Mouse (Mus musculus) mouse embryonic stem cell (cell line): Measurements from ENCODE around the gene Ino80.

Experiments used
- in situ Hi-C, 2 experiments: fragments of 300-500 bp; cut with MboI; formaldehyde crosslinking; loops; 1 replicate in 1 of 2; 3 replicates in 1 of 2; pipeline ENCODE4 v1.14.3; 2019 to 2020; ENCODE audit warnings: low sequenced_read_pairs in 2 of 2, low pct_unique_long_range_greater_than_20kb in 1 of 2, mixed read lengths in 1 of 2; ENCODE audit not compliant: unreplicated experiment in 1 of 2

Gene Ino80

DNA sequence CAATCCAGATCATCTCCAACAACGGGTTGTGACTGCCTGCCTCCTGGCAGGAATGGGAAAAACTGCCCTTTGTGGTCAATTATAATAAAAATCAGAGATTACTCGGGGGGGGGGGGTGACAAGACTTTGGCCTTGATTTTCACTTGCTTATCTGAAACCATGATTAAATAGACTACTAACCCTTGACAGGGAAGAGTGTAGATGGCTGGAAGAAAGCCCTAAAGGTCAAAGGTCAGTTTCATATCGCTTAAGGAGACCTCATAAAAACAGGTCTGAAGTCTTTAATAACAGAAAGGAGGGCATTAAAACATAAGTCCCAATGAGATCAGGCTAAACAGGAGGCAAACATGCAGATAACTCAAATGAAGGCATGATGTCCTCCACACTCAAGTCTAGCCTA lies 110.1 kb downstream of the Ino80 start:
- in situ Hi-C loops = no loop called here

DNA sequence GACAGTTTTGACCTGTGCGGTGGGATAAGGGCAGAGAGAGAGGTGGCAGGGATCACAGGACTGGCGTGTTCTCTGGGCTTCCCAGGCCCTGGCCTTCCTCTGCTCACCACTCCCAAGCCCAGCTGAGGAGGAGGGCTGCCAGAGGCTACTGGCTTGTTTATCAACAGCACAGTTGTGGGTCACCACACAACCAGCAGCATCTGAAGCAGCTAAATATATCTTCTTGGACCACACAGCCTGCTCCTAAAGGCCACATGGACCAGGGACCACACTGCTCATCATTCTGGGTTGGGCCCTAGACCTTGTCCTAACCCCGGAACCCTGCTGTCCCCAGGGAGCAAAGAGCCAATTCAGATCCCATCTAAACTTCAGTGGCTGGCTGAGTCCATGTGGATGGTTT lies 112.5 kb downstream of the Ino80 start:
- in situ Hi-C loops = no loop called here

DNA sequence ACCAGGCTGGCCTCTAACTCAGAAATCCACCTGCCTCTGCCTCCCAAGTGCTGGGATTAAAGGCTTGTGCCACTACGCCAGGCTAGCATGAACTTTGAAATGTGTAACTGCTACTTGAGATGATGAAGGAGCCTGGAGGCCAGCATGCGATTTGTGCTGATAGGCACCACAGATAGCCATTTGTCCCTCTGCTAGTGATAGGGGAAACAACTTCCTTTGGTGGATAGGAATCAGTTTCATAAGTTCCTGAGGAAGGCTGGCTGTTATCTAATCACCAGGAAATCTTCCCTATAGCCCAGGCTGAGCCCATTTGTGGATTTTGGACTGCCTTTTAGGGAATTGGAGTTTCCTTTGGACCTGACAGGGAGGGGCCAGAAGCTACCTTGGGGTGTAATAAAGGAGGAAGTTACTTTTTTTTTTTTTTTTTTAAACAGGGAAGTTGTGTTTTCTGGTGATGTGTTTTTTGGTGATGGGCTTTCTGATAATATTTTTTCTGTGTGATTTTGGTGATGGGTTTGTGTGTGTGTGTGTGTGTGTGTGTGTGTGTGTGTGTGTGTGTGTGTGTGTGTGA lies 117.7 kb downstream of the Ino80 start:
- in situ Hi-C loops = no loop called here

DNA sequence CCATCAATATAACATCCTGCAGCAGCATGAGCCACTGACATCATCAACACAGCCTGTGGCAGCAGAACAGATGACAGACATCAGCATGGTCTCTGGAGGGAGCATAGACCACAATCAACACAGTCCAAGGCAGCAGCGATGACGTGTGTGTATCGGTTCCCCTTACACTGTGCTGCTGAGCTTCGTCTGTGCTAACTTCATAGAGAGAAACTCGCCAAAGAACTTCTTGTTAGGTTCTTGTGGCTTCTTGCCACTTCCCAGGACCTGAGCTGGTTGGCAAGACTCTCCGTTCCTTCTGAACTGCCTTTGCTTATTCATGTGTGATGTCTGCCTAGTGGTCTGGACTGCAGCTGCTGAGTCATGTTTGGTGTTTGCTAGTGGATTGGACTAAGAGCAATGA lies 119.2 kb downstream of the Ino80 start:
- in situ Hi-C loops = no loop called here

DNA sequence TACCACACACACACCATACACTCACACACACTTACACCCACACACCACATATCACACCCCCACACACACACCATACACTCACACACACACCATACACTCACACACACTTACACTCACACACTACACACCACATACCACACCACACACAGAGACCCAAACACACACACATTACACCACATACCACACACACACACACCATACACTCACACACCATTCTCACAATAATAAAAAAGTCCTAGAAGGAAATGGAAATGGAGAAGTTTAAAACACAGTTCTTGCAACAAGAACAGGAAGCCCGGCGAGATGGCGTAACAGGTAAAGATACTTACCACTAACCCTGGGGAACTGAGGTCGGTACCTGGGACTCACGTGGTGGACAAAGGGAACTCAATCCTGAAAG lies 120.7 kb downstream of the Ino80 start:
- in situ Hi-C loops = no loop called here

DNA sequence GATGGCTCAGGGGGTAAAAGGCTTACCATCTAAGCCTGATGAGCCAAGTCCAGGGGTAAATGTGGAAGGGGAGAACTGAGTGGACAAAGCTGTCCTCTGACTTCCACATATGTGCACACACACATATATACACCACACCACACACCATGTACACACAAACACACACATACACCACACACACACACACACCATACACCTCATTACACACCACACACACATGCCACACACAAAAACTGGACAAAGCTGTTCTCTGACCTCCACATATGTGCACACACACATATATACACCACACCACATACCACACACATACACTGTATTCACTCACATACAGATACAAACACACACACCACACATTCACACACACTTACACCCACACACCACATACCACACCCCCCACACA lies 121.2 kb downstream of the Ino80 start:
- in situ Hi-C loops = no loop called here

DNA sequence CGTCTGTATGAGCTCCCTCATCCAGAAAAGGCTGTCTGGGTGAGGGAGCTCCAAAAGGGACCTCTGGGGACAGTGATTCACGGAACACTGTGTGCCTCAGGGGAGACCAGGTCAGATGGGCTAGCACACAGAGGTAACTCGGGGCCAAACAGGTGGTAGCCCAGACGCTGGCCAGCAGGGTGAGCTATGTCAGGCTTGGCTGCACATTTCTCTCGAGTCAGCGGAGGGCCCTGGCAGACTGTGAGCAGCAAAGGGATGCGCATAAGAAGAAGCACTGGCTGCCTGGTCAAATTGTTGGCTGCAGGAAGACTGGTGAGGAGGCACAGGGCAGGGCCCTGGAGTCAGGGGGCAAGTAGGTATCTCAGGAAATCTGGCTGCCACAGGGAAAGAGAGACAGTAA lies 121.8 kb downstream of the Ino80 start:
- in situ Hi-C loops = no loop called here

DNA sequence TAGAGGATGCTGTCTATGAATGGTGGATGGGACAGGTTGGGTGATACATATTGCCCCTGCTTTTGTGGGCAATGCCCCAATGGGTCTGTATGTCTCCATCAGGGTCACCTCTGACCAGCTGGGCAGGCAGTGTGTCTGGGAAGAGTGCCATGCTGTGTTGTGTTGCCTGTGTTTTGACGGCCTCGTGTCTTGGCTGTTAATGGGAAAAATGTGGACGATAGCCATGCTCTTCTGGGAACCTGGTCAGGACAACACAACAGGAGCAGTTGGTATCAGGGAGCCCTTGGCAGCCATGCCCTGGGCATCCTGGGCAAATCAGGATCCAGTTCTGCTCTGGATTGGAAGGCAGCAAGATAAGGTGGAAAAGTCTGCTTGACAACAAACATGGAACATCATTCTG lies 122.4 kb downstream of the Ino80 start:
- in situ Hi-C loops = no loop called here

DNA sequence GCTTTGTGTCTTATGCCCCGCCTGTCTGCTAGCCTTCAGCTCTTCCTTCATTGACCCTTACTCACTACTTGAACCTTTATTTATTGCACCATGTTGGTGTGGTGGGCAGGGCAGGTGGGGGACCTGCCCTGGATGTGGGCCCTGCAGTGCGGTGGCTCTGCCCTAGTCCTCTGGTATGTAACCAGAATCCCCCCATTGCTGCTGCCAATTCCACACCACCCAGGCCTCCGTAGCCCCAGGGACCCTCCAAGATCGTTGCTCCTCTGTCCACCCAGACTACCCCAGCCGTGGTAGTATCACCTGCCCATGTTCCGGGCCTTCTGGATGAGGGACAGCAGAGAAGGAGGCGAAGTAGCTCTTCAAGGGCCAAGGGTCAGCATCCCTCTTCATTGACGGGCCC lies 123.8 kb downstream of the Ino80 start:
- in situ Hi-C loops = no loop called here

DNA sequence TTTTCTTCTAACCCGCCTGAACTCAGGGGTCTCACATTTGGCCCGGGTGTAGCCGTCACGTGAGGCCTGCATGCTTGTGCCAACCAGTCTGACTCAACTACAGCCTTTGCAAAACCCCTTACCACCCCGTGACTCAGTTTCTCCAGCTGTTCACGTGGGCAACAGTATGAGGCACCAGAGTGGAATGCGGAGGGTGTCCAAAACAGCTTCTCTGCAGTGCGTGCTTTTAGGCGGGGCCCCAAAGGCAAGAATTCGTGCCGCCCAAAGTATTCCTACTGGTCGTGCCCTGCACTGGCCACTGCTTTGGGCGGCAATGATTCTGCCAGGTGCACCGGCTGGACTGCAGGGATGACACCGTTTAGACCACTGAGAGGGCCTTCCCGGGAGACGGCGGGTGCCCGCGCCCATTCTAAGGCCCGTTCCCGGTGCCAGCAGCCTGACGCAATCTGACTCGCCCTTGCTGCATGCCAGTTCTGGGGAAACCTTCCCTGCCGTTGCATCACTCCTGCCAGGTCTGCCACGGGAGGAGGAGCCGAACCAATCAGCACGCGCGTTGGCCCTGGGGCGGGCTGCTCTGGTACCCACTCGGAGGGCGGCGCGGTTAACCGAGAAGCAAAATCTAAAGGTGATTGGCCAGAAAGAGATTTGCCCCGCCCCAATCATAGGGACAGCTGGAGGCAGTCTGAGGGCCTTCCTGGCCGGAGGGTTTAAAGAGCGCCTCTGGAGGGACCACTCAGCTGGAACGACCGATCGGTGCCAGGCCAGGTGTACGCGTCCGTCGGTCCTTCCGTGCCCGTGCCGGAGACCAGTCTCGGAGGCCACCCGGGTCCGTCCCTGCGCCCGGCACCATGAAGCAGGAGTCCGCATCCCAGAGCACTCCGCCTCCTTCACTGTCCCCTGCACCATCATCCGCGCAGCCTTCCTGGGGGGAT lies 126.7 kb downstream of the Ino80 start, which contains the start of gene Chac1:
Gene Chac1, plus strand, starts transcription at position 675 of the 932 bp plus-strand sequence.
- in situ Hi-C loops = no loop called here

DNA sequence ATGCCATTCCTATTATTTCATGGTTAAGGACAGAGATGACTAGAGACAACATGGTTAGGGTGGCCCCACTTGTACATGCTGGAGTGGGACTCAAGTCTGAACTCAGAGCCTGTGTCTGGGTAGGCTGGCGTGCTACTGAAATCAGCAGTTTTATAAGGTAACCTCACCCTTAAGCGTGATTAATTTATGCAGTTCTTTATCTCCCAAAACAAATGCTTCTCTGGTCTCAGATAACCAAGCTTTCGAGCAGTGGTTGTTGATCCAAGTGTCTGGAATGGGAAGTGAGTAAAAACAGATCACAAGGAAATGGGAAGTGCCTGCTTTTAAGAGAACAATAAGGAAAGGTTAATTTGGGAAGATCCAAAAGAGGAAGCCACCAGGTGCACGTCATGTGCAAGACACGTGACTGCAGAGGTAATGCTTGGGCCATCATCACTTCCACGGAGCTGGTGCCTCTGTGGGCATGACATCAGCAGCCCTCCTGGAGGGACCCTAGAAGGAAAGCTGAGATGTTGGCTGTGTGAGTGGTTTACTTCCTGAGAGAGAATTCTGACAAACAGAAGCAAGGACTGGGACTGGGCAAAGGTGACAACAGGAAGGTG lies 132.8 kb downstream of the Ino80 start:
- in situ Hi-C loops = loop anchor here in 1 of 2 experiments (25.0 kb wide), 1 partner anchor 168 kb away; no protein-coding TSS in a partner anchor

DNA sequence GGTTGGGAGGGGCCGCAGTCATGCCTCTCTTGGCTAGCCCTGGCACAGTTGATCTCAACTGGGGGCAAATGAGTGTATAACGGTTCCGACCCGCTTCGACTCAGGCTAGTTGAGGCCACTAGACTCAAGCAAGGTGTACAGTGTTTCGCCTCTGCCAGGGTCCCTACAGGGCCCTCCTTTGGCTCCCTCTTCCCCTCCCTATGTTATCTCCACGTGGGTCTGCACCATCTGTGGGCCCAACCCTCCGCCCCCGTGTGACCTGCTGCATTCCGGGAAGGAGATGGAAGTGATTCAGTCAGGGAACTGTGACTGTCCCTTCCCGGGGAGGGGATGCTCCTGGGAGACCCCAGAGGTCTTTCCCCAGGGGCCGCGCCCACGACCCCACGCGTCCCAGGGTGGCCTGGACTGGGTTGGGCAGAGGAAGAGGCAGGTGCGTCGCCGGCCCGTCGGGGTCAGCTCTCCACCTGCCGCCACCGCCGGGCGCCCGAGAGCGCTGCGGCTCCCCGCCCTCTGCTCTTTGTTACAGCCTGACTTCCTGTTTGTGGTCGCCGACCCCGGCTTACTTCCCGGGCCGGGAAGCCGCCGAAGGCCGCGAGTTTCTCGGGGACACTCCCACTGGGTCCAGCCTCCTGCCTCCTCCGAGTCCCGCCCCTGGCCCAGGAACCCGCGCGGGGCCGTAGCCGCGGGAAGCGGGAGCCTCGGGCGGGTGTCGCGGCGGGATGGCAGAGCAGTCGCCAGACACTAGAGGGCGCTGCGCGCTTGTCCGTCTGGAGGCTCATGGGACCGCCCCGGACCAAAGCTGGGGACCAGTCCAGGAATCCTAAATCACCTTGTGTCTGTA lies 139.8 kb downstream of the Ino80 start:
- in situ Hi-C loops = loop anchor here in 1 of 2 experiments (25.0 kb wide), 1 partner anchor 175 kb away; no protein-coding TSS in a partner anchor

DNA sequence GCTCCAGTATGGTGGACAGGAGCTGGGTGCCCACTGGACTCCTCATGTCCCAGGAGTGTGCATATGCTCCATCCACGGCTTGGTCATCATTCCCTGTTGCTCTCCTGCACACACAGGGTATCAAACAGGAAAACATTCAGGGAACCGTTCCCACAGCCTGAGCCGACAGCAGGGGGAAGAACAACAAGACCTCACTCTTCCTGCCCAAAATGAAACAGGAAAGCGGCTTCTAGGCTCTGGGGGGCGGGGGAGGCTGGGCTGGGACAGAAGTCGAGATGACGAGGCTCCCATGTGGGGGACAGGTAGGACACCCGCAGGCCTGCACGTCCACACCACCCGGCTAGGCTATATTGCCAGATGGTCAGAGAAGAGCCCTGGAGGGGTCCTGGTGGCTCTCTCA lies 141.0 kb downstream of the Ino80 start:
- in situ Hi-C loops = loop anchor here in 1 of 2 experiments (25.0 kb wide), 1 partner anchor 176 kb away; no protein-coding TSS in a partner anchor

DNA sequence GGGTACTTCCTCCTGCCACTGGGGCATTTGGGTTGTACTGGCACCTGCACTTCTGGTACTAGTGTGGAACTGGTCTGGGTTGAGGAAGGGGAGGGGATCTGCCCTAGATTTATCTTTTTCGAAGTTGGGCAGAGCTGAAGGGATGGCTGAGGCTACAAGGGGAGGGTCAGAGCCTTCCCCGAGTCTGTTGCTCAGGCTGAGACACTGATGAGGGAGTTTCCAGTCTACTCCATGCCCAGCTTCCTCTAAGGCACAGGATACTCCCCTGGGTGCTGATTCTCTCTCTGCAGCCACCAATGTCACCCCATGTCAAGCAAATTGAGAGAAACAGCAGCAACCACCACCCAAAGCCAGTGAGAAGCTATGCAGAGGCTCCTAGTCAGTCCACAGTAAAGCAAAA lies 141.5 kb downstream of the Ino80 start:
- in situ Hi-C loops = loop anchor here in 1 of 2 experiments (25.0 kb wide), 1 partner anchor 176 kb away; no protein-coding TSS in a partner anchor

DNA sequence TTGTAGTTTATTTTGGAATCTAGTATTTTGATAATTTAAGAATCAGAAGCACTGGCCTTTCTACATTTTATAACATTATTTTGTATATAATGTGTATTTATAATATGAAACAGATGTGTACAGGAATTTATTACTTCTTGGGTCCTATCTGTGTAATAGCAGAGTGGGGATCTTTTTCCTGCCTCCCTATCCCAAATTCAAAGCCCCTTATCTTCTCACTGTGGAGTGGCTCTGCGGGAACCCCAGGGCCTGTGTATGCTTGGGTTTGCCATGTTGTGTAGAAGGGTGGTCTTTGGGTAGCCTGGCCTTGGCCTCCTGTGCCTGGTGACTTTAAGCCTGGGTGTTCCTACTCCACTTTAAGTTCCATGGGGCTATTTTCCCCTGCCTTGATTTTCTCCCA lies 142.0 kb downstream of the Ino80 start:
- in situ Hi-C loops = loop anchor here in 1 of 2 experiments (25.0 kb wide), 1 partner anchor 177 kb away; no protein-coding TSS in a partner anchor

DNA sequence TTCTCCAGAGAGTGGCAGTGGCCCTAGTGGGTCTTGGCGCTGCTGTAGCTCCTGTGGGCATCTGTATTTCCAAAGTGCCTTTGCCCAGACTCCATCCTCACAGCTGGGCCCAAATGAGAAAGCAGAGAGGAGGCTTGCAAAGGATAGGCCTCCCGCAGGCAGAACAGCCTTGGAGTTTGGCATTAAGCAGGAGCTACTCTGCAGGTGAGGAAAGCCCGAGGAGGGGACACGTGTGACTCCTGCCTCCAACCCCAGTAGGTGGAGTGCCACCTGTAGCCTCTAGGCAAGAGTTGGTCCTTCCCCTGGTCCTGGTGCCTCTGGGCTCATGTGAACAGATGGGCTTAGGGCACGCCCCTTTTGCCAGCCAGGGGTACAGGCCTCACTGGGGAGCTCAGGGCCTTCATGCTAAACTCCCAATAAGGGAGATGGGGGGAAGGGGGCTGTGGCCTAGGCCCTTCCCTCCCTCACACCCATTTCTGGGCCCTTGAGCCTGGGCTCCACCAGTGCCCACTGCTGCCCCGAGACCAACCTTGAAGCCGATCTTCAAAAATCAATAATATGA lies 142.4 kb downstream of the Ino80 start:
- in situ Hi-C loops = loop anchor here (5.0 to 25.0 kb wide), 2 partner anchors 38 to 177 kb away; no protein-coding TSS in a partner anchor

DNA sequence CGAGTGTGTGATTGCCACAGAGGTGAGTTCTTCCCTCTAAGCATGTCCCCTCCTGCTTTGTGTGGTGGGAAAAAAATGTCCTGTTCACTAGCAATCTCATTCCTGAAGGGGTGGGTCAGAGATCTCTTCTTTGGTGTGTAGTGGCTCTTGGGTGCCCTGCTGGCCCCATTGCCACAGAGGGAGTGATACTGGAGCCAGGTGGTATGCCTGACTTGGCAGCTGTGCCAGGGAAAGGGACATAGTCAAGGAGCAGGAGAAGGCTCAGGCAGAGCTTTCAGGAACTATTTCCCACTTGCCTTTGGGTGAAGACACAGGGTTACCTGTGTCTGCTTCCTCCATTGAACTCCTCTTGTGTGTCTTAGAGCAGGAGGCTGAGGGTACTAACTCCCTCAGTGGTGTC lies 143.4 kb downstream of the Ino80 start:
- in situ Hi-C loops = loop anchor here (5.0 to 25.0 kb wide), 2 partner anchors 37 to 178 kb away; no protein-coding TSS in a partner anchor

DNA sequence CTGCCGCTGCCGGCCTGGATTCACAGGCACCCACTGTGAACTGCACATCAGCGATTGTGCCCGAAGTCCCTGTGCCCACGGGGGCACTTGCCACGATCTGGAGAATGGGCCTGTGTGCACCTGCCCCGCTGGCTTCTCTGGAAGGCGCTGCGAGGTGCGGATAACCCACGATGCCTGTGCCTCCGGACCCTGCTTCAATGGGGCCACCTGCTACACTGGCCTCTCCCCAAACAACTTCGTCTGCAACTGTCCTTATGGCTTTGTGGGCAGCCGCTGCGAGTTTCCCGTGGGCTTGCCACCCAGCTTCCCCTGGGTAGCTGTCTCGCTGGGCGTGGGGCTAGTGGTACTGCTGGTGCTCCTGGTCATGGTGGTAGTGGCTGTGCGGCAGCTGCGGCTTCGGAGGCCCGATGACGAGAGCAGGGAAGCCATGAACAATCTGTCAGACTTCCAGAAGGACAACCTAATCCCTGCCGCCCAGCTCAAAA lies 145.3 kb downstream of the Ino80 start:
- in situ Hi-C loops = loop anchor here (5.0 to 25.0 kb wide), 2 partner anchors 35 to 180 kb away; no protein-coding TSS in a partner anchor
